Mouse (Mus musculus): ENCODE data around the gene Cfap97.

GRCm38 (mm10) chr8:46220566-46220965, 69.0 kb downstream of the Cfap97 start:
- TF ChIP-seq CTCF (IDR thresholded peaks at IDR 0.05; ENCODE audit: low read depth, low read length) (no peak), POLR2A (IDR thresholded peaks at IDR 0.05; ENCODE audit: extremely low read depth, insufficient read depth, low read length) (no peak)

Data from liver, adult 2 months (tissue).